Mouse (Mus musculus): Measurements from ENCODE around the gene Vmn1r33.
"Not testable (repeated sequence)": the region's sequence is repeated elsewhere in the genome, so short reads cannot be mapped to it uniquely, and the experiment has no call there.

Vmn1r33 gene

DNA sequence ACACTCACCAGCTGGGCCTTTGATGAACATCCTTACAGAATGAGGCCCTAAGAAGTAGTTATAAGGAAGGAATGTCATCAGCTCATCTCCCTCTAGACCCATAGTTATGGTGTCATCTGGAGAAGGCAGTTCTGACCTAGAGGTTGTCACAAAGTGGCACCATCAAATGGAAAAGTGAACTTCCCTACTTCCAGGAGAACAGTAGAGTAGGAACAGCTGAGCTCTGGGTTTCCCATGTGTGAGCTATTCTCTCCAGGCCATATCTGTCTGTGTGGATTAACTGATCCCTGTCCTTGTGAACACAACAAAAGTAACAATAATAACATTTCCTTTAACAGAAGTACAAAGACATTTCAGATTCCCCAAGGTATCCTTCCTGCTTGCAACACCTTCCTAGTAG lies at the start of gene Vmn1r33:
Vmn1r33 (minus strand) TSS at position 101 of the 400 bp plus-strand sequence.
- DNase-seq (ENCODE audit: low spot score in 2 of 2) = not testable (repeated sequence)

DNA sequence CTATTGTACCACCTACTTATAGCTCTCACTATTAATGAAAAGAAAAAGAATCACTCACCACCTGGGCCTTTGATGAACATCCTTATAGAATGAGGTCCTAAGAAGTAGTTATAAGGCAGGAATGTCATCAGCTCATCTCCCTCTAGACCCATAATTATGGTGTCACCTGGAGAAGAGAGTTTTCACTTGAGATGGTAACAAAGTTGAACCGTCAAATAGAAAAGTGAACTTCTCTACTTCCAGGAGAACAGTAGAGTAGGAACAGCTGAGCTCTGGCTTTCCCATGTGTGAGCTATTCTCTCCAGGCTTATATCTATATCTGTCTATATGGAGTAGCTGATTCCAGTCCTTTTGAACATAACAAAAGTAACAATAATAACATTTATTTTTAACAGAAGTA lies 25.7 kb upstream of the Vmn1r33 start, which contains the start of gene Vmn1r34:
Vmn1r34 (minus strand) TSS at position 101 of the 400 bp plus-strand sequence.
- no peak for DNase-seq (ENCODE audit: low spot score in 2 of 2)

DNA sequence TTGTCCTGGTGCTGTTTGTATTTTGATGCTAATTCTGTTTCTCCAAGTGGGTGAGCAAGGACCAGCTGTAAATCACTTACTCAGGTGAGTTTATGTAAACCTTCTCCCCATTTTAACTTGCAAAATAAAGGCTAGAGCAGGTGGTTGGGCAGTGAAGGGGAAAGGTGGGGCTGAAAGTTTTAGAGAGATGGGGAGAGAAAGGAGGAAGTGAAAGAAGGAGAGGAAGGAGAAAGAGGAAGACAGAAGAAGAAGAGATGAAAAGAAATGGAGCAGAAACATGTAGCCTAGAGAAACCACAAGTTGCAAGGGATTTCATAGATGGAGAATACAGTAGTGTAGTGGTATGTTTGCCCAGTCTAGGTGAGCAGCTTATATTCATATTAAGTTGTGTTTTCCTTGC lies 22.3 kb downstream of the Vmn1r33 start:
- DNase-seq (ENCODE audit: low spot score in 2 of 2) = no peak
